Mouse (Mus musculus): ENCODE data around the gene Gdnf. TPM values are rescaled to one million over a fixed set of nuclear protein-coding genes. Genes with fewer than 3 reads are reported as not detected.

Gene Gdnf
- polyA plus RNA-seq, 1 experiment = 2.8 TPM

GRCm38 (mm10) chr15:7811856-7812733 is 1.4 kb downstream of the Gdnf start:
- H3K79me2 ChIP-seq (ENCODE audit: control insufficient read depth, insufficient read depth) = peaks cover 5% of the 10 kb centered on the region
- TF ChIP-seq MYOG (IDR thresholded peaks at IDR 0.05; ENCODE audit: control insufficient read depth in 1 of 3, insufficient read depth in 1 of 3, insufficient read length in 2 of 3, low read depth in 2 of 3) = no peak
- TF ChIP-seq MYOD1 (IDR thresholded peaks at IDR 0.05; ENCODE audit: control insufficient read depth in 1 of 3, insufficient read length in 2 of 3, low read depth in 2 of 3) = no peak
- no peak for TF ChIP-seq REST (IDR thresholded peaks at IDR 0.05; ENCODE audit: insufficient read depth, insufficient read length)
- no peaks in the 10 kb centered on the region for H3K27me3 ChIP-seq (ENCODE audit: control insufficient read depth, insufficient read depth, insufficient read length)
- peak overlapping the region; percentile 41 for H3K4me3 ChIP-seq
- H3ac ChIP-seq (ENCODE audit: control insufficient read depth, insufficient read length) = peak overlapping the region; percentile 74
- H3K4me2 ChIP-seq (ENCODE audit: low read depth) = peak overlapping the region; percentile 99
- H3K36me3 ChIP-seq (ENCODE audit: control insufficient read depth, insufficient read depth) = no peaks in the 10 kb centered on the region

- Histone ChIP-seq H3K4me2 (ENCODE audit: low read depth) (peak overlapping the region; percentile 99), H3K36me3 (ENCODE audit: control insufficient read depth, insufficient read depth) (no peaks in the 10 kb centered on the region), H3K27me3 (ENCODE audit: control insufficient read depth, insufficient read depth, insufficient read length) (no peaks in the 10 kb centered on the region), H3K4me3 (peak overlapping the region; percentile 41), H3K79me2 (ENCODE audit: control insufficient read depth, insufficient read depth) (peaks cover 5% of the 10 kb centered on the region), H3ac (ENCODE audit: control insufficient read depth, insufficient read length) (peak overlapping the region; percentile 12)
- TF ChIP-seq SRF (IDR thresholded peaks at IDR 0.05; ENCODE audit: control insufficient read depth, insufficient read length, low read depth) (no peak), MYOG (IDR thresholded peaks at IDR 0.05; ENCODE audit: control insufficient read depth in 1 of 3, insufficient read depth in 1 of 3, insufficient read length in 2 of 3, low read depth in 2 of 3) (peak in 1 of 3 experiments; percentile 9), E2F4 (IDR thresholded peaks at IDR 0.05; ENCODE audit: insufficient read depth) (peak; percentile 70)
These were observed 2.4 kb downstream of the Gdnf start for GRCm38 (mm10) chr15:7812872-7813530.

- H3K36me3 ChIP-seq (ENCODE audit: control insufficient read depth, insufficient read depth) = no peaks in the 10 kb centered on the region
- peak overlapping the region; percentile 99 for H3K4me2 ChIP-seq (ENCODE audit: low read depth)
- H3ac ChIP-seq (ENCODE audit: control insufficient read depth, insufficient read length) = peak overlapping the region; percentile 12
- H3K79me2 ChIP-seq (ENCODE audit: control insufficient read depth, insufficient read depth) = peaks cover 5% of the 10 kb centered on the region
- H3K27me3 ChIP-seq (ENCODE audit: control insufficient read depth, insufficient read depth, insufficient read length) = no peaks in the 10 kb centered on the region
- TF ChIP-seq MYOD1 (IDR thresholded peaks at IDR 0.05; ENCODE audit: control insufficient read depth in 1 of 3, insufficient read length in 2 of 3, low read depth in 2 of 3) (peak in 1 of 3 experiments; percentile 11), POLR2A (IDR thresholded peaks at IDR 0.05; ENCODE audit: insufficient read length, low read depth) (peak; percentile 34), SRF (IDR thresholded peaks at IDR 0.05; ENCODE audit: control insufficient read depth, insufficient read length, low read depth) (no peak)
- peak overlapping the region; percentile 41 for H3K4me3 ChIP-seq
These were observed 3.1 kb downstream of the Gdnf start for GRCm38 (mm10) chr15:7813531-7814370.

- Histone ChIP-seq H3K27me3 (ENCODE audit: control insufficient read depth, insufficient read depth, insufficient read length) (no peaks in the 10 kb centered on the region), H3K4me3 (peak overlapping the region; percentile 41), H3K36me3 (ENCODE audit: control insufficient read depth, insufficient read depth) (no peaks in the 10 kb centered on the region), H3K4me2 (ENCODE audit: low read depth) (no peak overlapping the region), H3ac (ENCODE audit: control insufficient read depth, insufficient read length) (no peak overlapping the region), H3K79me2 (ENCODE audit: control insufficient read depth, insufficient read depth) (peaks cover 5% of the 10 kb centered on the region)
- no peak for TF ChIP-seq SRF (IDR thresholded peaks at IDR 0.05; ENCODE audit: control insufficient read depth, insufficient read length, low read depth)
- no peak for TF ChIP-seq MAX (IDR thresholded peaks at IDR 0.05; ENCODE audit: low read depth)
- TF ChIP-seq POLR2AphosphoS2 (IDR thresholded peaks at IDR 0.05; ENCODE audit: insufficient read length, low read depth) = no peak
- TF ChIP-seq POLR2A (IDR thresholded peaks at IDR 0.05; ENCODE audit: insufficient read length, low read depth) = no peak
- TF ChIP-seq REST (IDR thresholded peaks at IDR 0.05; ENCODE audit: insufficient read depth, insufficient read length) = no peak
- TF ChIP-seq MYOG (IDR thresholded peaks at IDR 0.05; ENCODE audit: control insufficient read depth in 1 of 3, insufficient read depth in 1 of 3, insufficient read length in 2 of 3, low read depth in 2 of 3) = no peak
- no peak for TF ChIP-seq TCF12 (IDR thresholded peaks at IDR 0.05; ENCODE audit: insufficient read depth, poor library complexity, severe bottlenecking)
These were observed 3.7 kb downstream of the Gdnf start for GRCm38 (mm10) chr15:7814371-7814680.

GRCm38 (mm10) chr15:7814917-7815316 is 4.3 kb downstream of the Gdnf start:
- H3K79me2 ChIP-seq (ENCODE audit: control insufficient read depth, insufficient read depth) = peaks cover 5% of the 10 kb centered on the region
- no peak for TF ChIP-seq REST (IDR thresholded peaks at IDR 0.05; ENCODE audit: insufficient read depth, insufficient read length)
- no peak for TF ChIP-seq MAX (IDR thresholded peaks at IDR 0.05; ENCODE audit: low read depth)
- no peak for TF ChIP-seq E2F4 (IDR thresholded peaks at IDR 0.05; ENCODE audit: insufficient read depth)
- TF ChIP-seq TCF12 (IDR thresholded peaks at IDR 0.05; ENCODE audit: insufficient read depth, poor library complexity, severe bottlenecking) = no peak
- TF ChIP-seq POLR2AphosphoS2 (IDR thresholded peaks at IDR 0.05; ENCODE audit: insufficient read length, low read depth) = no peak
- TF ChIP-seq MYOG (IDR thresholded peaks at IDR 0.05; ENCODE audit: control insufficient read depth in 1 of 3, insufficient read depth in 1 of 3, insufficient read length in 2 of 3, low read depth in 2 of 3) = no peak
- no peak for TF ChIP-seq CEBPB (IDR thresholded peaks at IDR 0.05; ENCODE audit: insufficient read depth, poor library complexity, severe bottlenecking)
- no peak for TF ChIP-seq MYOD1 (IDR thresholded peaks at IDR 0.05; ENCODE audit: control insufficient read depth in 1 of 3, insufficient read length in 2 of 3, low read depth in 2 of 3)
- no peaks in the 10 kb centered on the region for H3K27me3 ChIP-seq (ENCODE audit: control insufficient read depth, insufficient read depth, insufficient read length)
- no peak overlapping the region for H3ac ChIP-seq (ENCODE audit: control insufficient read depth, insufficient read length)
- H3K36me3 ChIP-seq (ENCODE audit: control insufficient read depth, insufficient read depth) = no peaks in the 10 kb centered on the region
- H3K4me3 ChIP-seq = no peak overlapping the region
- no peak overlapping the region for H3K4me2 ChIP-seq (ENCODE audit: low read depth)
